Mouse (Mus musculus) fibroblast of lung, adult 2 months (primary cell): Measurements from ENCODE around the gene Sertad3.

Experiments used
- DNase-seq: peaks from one replicate; pipeline ENCODE4 v3.0.0-alpha.2; 2011; ENCODE audit warnings: low read depth

Gene Sertad3

DNA sequence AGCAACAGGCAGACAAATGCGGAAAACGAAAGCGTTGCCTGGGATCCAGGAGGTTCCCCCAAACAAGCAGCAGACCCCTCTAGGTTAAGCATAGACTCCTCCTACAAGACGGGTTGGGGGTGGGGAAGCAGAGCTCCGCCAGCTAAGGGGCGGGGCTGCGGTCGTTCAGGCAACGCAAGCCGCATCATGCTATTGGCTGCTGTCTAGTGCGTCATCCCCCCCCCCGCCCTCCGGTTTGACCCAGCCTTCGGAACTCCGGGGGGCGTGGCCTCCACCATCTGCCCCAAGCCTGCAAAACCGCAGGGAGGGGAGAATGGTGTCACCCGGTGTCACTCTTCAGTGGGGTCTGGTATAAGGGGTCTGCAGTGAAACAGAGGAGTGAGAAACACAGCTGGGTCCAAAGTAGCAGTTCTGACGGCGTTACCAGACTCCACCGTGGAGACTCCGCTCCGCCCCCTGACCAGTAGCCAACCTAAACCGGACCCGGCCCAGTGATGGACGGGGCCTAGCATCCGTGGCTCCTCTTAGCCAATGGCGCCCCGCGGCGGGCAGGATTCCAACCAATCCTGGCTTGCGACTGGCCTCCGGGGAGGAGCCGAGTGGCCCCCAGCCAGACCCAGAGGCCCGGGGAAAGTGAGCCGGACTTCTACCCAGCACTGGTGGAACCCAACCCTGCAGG lies at the start of gene Sertad3:
Sertad3 (plus strand) TSS at position 613 of the 679 bp plus-strand sequence.
- DNase-seq = peak; percentile 93

DNA sequence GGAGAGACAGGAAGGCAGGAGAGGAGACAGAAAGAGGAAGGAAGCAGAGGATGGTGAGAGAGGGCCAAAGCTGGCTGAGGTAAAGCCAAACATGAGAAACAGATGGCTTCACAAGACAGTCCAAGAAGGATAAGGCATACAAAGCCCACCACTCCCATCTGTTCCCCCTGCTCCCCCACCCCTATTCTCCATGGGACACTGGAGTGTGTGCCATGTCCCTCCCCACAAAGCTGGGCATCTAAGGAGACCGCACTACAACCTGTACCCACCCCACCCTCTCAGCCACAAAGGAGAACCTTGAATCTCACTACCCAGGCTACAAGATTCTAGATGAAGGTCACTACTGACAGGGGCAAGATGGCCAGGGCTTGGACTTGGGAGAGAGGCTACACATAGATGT lies 46.2 kb upstream of the Sertad3 start:
- no peak for DNase-seq

GRCm38 (mm10) chr7:27428002-27428401 lies 45.6 kb upstream of the Sertad3 start:
- DNase-seq = no peak

DNA sequence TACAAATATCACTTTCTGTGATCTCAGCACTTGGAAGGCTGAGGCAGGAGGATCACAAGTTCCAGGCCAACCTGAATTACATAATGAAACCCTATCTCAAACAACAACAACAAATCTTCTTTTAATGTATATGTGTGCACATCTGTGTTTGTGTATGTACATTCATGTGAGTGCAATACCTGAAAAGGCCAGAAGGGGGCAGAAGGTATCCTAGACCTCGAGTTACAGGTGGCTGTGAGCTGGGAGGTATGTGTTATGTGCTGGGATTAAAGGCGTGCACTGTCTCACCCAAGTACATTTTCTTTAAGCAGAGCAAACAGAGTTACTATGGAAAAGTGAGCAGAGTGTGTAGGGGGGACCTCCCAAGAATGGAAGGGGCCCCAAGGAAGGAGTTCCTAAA lies 44.4 kb upstream of the Sertad3 start:
- no peak for DNase-seq

DNA sequence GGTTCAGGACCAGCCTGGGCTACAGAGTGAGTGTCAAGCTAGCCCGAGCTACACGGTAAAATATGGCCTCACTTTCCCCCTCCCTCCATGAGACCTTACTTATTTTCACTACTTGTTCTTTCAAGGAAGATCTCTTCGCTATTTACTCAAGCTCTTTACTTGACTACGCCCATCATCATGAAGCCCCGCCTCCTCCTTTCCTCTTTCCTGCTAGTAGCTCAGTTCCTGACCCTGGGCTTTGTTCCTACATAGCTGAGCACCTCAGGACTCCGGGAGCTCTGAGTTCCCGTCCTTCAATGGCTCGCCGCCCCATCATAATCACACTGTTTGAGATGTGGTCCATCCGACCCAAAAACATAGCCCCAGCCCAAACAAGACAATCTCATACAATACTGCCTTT lies 40.2 kb upstream of the Sertad3 start:
- DNase-seq = no peak

DNA sequence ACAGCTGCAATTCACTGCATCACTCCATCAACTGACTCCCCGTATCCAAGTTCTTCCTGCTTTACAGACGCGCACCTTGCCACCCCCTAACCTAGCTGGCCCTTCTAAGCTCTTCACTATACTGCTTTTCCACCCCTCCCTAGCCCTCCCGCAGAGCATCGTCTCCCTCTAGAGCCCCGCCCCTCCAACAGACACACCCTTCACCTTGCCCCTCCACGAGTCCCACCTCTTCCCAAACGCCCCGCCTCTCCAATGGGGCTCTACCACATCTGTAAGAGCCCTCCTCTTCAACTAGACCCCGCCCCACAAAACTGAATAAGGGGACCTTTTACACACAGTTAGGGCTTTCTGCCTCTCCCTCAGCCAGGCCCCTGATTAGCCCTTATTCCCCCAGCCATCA lies 39.8 kb upstream of the Sertad3 start:
- DNase-seq = no peak

DNA sequence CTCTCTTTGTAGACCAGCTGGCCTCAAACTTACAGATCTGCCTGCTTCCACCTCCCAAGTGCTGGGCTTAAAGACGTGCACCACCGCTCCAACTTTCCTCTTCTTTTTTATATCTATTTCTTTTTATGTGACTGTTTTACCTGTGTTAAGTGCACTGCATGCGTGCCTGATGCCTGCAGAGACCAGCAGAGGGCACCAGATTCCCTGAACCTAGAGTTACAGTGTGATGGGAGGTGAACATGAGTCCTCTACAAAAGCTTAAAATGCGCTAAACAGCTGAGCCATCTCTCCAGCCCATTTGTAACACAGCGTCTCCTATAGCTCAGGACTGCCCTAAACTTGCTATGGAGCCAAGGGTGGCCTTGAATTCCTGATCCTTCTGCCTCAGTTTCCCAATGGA lies 36.0 kb upstream of the Sertad3 start:
- DNase-seq = no peak

- DNase-seq = no peak
These were observed 33.6 kb upstream of the Sertad3 start for GRCm38 (mm10) chr7:27440014-27440413.

- no peak for DNase-seq
These were observed 27.5 kb upstream of the Sertad3 start for GRCm38 (mm10) chr7:27446051-27446450.

DNA sequence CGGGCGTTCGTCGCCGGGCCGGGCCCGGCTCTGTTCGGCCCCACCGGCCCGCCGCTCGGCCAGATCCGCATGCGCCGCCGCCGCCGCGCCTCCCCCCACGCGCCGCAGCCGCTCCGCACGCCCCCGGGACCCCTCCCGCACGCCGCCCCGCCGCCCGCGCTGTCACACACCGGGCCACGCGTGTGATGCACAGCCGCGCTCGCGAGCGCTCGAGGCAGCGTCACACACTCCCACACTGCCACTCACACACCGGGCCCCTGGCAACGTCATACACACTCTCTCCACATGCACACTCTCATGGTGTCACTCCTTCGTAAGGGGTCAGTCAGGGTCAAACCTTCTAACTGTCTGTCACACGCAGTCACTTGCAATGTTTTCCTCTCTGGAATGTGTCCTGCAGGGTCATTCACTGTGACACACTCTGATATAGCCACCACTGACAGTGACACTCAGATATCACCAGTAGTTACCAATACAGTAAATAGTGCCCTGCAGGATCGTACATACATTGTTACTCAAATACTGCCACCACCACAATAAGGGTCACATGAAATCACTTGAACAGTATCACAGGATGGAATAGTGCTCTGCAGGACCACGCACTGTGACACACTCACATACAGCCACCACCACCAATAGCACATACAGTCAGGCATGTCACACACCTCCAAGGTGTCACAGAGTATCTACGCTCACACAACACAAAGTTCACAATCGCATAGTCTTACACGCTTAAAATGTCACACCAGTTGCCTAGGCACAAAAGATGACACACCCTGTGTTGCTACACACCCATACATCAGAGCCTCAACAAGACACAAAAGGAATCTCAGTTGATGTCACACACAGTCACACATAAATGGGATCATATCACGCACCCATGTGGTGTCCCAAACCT lies 26.8 kb upstream of the Sertad3 start:
- no peak for DNase-seq

GRCm38 (mm10) chr7:27447419-27448286 lies 25.9 kb upstream of the Sertad3 start, which contains the start of the genes Sptbn4 and Blvrb:
TSS of gene Sptbn4 (minus strand) at chr7:27447686.
TSS of gene Blvrb (plus strand) at chr7:27447978.
- DNase-seq = peak; percentile 99

- no peak for DNase-seq
These were observed 25.0 kb upstream of the Sertad3 start for GRCm38 (mm10) chr7:27448421-27449206.

DNA sequence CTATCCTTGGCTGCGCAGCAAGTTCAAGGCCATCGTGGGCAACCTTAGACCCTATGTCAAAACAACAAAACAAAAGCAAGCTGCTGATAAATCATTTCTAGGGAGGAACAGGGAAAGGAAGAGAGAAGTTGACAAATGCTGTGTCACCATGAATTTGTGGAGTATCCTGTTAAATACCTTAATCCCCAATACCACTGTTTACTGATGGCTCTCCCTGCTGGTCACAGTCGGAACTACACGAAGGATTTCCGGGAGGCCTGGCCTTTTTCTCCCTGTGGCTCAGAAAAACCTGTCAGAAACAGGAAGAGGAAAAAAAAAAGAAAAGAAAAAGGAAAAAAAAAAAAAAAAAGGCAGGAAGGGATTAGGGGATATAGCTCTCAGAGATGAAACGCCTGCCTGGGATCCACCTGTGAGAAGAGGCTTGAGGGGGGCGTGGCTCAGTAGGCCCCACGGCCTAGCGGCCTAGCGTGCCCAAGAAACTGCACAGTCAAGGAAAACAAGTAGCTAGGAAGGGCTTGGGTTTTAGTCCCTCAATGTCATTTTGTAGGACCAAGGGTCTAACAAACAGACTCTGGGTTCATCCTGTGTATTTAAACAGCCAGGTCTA lies 24.2 kb upstream of the Sertad3 start:
- no peak for DNase-seq

GRCm38 (mm10) chr7:27451359-27451758 lies 22.2 kb upstream of the Sertad3 start:
- no peak for DNase-seq

GRCm38 (mm10) chr7:27452206-27452770 lies 21.3 kb upstream of the Sertad3 start:
- no peak for DNase-seq

DNA sequence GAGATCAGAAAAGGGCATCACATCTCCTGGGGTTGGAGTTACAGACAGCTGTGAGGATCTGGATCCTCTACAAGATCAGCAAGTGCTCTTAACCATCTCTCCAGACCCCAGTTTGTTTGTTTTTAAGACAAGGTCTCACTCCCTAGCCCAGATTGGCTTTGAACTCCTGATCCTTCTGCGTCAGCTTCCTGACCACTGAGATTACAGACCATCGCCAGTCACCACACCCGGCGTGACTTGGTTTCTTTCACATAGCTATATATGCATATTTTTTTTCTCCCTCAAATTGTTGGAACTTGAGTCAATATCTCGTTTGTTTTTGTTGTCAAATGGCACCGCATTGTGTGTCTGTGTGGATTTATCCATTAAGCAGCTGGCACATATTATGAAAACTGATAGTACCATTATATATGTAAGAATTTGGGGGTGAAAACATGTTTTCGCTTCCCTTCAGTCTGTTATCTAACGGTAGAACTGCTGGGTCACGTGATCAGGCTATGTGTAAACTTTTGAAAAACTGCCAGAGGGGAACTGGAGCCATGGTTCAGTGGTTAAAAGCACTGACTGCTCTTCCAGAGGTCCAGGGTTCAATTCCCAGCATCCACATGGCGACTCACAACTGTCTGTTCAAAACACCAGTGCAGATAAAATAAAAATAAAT lies 19.0 kb upstream of the Sertad3 start:
- DNase-seq = no peak

GRCm38 (mm10) chr7:27455273-27455672 lies 18.3 kb upstream of the Sertad3 start:
- DNase-seq = no peak

DNA sequence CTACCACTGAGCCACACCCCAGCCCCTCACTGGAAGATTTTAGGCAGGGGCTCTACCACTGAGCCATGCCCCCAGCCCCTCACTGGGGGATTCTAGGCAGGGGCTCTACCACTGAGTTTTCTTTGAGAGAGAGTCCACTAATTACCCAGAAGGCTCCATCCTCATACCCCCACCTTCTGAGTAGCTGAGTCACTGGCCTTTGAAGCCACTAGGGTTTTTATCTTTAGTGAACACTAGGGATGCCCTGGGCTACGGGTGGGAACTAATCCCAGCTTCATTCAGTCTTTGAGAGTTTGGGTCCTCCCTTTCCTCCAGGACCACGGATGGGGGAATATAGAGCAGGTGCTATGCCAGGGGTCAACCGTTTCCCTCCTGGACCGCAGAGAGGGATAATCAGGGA lies 15.0 kb upstream of the Sertad3 start:
- no peak for DNase-seq

DNA sequence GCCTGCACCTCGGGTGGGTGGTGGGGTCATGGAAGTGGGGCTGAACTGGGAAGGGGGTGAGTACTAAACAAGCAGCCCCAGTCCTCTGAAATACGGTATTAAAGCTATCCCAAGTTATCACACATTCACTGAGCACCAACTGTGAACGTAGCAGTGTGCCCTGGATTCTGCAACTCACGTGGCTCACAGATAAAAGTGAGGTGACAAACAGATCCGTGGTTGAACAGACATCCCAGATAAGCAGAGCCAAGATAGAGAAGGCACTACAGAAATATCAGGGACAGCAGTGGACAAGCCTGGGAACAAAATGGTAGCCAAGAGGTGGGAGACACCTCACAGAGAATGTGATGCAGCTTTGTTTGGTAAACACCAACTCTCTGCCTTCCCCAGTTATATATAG lies 13.9 kb upstream of the Sertad3 start:
- no peak for DNase-seq

DNA sequence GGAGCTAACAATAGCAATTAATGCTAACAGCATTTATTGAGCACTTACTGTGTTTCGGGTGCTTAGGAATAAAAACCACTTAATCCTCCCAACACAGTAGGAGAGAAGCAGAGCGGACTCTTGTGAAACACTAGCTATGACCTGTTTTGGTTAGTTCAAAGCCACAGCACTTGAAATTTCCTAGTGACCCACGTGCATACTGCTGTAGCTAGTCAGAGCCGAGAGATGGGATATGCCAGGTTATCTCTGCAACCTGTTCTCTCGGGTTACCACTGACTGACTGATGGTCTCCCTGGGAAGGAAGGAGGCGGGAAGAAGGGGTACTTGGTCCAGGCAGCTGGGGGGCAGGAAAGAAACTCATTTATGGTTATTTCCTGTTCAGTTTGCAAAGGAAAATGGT lies 13.1 kb upstream of the Sertad3 start:
- DNase-seq = no peak
